Mouse (Mus musculus) spleen, adult 12 weeks (tissue): Measurements from ENCODE around the gene Slc25a35.
"Not testable (repeated sequence)": the region's sequence is repeated elsewhere in the genome, so short reads cannot be mapped to it uniquely, and the experiment has no call there.

Source experiments
- DNase-seq: peaks from one replicate; pipeline ENCODE4 v3.0.0; 2022; ENCODE audit warnings: low spot score

Gene Slc25a35

GRCm38 (mm10) chr11:68967337-68968282 lies at the start of gene Slc25a35:
Gene Slc25a35, plus strand, starts transcription at chr11:68968131.
- DNase-seq: peak; percentile 85

- DNase-seq: no peak
These were observed 44.7 kb upstream of the Slc25a35 start for GRCm38 (mm10) chr11:68923191-68923590.

GRCm38 (mm10) chr11:68924749-68925148 lies 43.2 kb upstream of the Slc25a35 start:
- no peak for DNase-seq

DNA sequence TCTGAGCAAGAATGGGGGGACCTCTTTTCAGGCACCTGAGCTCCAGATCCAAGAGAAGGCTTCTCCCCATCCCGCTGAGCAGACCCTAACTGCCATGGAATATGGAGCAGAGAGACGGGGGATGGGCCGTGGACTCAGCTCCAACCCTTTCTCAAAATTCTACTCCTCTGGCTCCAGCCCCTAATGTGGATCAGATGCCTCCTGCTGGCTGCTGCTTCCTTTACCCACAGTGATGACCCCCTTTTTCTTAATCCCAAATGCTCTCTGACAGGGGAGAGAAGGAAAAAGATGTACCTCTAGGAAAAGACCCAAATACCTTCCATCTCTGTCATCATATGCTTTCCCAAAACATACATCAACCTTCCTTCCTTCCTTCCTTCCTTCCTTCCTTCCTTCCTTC lies 41.0 kb upstream of the Slc25a35 start, which contains the start of gene Odf4:
TSS of gene Odf4 (minus strand) at position 101 of the 400 bp plus-strand sequence.
- no peak for DNase-seq

DNA sequence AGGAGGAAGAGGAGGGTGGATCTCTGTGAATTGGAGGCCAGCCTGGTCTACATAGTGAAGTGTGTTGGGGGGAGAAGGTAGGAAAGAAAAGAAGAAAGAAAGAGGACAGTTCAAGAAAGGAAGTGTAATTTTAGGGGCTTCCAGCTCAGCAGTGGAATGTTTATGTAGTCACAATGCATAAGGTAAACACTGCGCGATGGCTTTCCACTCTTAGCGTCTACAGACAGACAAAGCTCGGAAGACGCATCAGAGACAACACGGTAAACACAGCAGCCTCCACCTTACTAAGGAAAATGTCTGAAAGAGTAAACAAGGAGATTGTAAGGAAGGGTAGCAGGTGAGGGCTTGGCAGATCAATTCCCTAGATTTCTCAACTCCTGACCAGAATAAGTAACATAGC lies 38.0 kb upstream of the Slc25a35 start:
- no peak for DNase-seq

- DNase-seq: no peak
These were observed 33.9 kb upstream of the Slc25a35 start for GRCm38 (mm10) chr11:68933885-68934507.

GRCm38 (mm10) chr11:68936951-68937350 lies 31.0 kb upstream of the Slc25a35 start:
- DNase-seq: not testable (repeated sequence)

GRCm38 (mm10) chr11:68939451-68940304 lies 28.3 kb upstream of the Slc25a35 start:
- DNase-seq: peak; percentile 67

DNA sequence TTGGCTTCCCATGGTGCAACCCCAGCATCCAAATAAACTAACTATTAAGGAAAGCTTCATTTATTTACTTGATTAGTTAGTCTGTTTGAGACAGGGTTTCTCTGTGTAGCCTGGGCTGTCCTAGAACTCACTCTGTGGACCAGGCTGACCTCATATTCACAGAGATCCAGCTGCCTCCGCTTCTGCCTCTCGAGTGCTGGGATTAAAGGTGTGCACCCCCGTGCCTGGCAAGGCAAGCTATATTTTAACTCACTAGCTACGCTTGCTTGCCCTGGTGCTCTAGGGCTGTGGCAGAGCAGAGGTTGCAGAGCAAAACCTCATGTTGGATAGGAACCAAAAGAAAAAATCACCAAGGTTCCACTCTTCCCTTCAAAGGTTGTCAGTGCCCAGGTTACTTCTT lies 27.4 kb upstream of the Slc25a35 start:
- no peak for DNase-seq

DNA sequence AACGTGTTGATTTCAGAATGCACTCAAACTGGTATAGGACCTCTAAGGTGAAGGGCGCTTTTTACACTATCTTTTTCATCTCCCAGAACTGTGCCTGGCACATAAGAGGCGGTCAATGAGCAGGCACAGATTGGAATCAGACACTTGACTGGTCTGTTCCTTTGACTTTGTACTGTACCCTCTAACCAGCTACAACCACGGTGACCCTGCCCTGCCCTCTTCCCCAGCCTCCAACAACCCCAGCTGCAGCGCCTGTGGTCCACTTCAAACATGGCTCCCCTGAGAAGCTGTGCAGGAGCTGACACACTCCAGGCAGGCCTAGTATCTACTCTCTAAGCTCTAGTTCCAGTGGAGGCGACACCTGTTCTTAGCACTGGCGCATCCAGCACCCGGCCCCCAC lies 25.2 kb upstream of the Slc25a35 start:
- DNase-seq: no peak

DNA sequence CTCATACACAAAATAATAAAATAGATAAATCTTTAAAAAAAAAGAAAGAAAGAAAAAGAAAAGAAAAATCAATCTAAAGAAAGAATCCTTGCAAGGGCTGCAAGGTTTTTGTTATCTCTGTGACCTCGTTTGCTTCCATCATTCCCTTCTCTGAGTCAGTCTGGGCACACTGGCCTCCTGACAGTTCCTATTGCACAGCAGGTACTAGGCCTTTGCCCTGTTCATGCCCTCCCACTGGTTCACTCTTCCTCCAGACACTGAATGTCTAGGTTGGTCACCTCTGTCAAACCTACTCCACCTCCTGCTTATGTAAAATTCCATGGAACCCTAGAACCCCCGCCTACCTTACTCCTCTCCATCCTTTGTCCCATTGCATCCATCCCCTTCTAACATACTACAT lies 22.7 kb upstream of the Slc25a35 start:
- DNase-seq: no peak

DNA sequence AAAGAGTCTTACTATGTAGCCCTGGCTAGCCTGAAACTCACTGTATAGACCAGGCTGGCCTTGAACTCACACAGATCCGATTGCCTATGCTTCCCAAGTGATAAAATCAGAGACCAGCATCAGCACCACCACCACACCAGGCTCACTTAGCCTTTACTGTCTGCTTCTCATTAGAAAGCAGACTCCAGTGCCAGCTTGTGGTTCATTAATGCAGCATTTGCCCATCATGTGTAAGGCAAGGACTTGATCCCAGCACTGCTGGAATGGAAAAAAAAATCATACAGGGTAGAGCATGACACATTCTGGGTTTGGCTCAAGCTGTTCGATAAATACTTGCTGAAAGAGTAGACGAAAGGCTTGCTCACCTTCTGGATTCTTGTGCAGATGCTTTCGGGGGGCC lies 21.9 kb upstream of the Slc25a35 start:
- no peak for DNase-seq

- DNase-seq: no peak
These were observed 21.0 kb upstream of the Slc25a35 start for GRCm38 (mm10) chr11:68946806-68947440.

- no peak for DNase-seq
These were observed 20.4 kb upstream of the Slc25a35 start for GRCm38 (mm10) chr11:68947542-68947993.

- no peak for DNase-seq
These were observed 14.0 kb upstream of the Slc25a35 start for GRCm38 (mm10) chr11:68953903-68954302.

DNA sequence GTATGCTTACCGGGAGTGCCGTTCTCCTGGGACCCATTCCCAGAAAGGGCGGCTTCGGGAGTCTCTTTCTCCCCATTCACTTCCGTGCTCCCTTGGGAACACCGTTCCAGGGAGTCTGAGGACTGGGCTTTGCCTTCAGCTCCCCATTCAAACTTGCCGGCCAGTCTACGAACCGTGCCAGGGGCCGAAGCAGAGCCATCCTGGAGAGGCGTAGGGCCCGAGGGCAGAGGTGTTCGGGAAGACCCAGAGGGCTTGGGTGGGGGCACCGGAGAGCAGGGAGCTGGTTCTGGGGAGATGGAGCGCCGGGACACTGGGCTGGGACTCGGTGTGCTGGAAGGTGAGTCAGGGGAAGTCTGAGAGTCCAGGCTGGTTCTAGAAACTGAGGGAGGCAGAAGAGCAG lies 13.5 kb upstream of the Slc25a35 start:
- DNase-seq: no peak

GRCm38 (mm10) chr11:68955473-68955872 lies 12.5 kb upstream of the Slc25a35 start:
- DNase-seq: no peak

GRCm38 (mm10) chr11:68956107-68956506 lies 11.8 kb upstream of the Slc25a35 start:
- DNase-seq: no peak

DNA sequence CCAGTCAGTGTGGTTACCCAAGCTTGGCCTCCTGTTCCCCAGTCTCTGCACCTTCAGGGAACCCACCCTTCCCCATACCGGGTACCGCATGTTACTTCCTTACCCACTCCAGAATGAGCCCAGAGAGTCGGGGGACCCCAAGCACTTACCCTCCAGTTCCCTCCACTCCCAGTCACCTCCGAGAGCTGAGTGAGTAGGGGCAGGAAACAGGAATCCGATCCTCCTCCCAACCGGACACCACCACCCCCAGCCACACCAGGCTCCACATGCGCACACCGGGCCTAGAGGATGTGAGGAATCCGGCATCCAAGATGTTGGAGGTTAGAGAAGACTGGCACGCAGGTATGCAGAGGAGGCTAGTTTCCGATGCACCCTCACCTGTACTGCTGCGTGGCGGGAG lies 11.2 kb upstream of the Slc25a35 start:
- DNase-seq: no peak

DNA sequence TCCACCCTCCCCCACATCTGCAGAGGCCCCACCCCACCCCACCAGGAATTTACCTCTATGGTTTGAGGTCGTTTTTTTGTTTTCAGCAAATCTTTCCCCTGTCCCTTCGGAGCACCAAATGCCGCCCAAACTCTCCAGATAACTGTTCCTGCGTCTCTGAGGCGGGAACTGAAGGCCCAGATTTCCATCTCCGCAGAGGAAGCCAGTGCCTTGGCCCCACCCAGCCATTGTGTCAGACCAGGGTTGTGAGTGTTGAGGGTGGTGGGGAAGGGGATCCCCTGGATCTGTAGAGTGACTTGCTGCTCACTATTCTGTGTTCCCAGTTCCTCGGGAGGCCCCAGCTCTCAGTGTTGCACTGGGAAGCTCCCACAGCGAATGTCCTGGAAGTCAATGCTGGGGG lies 10.6 kb upstream of the Slc25a35 start, which contains the start of gene Arhgef15:
TSS of gene Arhgef15 (minus strand) at position 173 of the 400 bp plus-strand sequence.
- no peak for DNase-seq

DNA sequence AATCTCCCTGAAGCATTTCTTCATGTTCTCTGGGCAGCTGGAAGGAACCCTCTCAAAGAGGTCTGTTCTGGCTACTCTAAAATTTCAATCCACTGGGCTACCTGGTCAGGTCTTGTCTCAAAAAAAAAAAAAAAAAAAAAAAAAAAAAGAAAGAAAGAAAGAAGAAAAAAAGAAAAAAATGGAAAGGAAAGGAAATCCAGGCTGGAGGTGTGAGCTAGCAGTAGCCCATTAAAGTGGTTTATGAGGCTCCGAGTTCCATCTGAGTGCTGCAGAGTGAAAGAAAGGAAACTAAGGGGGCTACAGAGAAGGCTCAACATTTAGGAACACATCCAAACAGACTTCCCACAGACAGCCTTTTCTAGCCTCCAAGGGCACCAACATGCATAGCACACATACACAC lies 10.0 kb upstream of the Slc25a35 start:
- DNase-seq: no peak

DNA sequence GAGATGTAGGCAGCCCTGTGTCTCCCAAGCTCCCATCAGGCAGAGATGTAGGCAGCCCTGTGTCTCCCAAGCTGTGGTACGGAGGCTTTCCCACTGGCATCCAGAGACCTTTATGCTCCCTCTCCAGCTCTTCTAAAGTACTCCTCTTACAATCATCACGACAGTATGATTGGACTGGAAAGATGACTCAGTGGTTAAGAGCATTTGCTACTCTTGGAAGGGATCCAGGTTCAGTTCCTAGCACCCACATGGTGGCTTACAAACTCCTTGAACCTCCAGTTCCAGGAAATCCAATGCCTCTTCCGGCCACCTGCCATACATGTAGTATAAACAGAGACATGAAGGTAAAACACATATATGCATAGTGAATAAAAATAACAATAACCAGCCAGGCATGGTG lies 6.3 kb upstream of the Slc25a35 start:
- no peak for DNase-seq
